Mouse (Mus musculus) stomach, embryonic 14.5 days (tissue): ENCODE data around the gene Lrrc74b. TPM values are rescaled to one million over a fixed set of nuclear protein-coding genes. Genes with fewer than 3 reads are reported as not detected.

ENCODE experiments used
- ATAC-seq: fragments of 200-750 bp; cut with Nextera tagmentation; 2 replicates; pipeline ENCODE4 v1.8.0; 2017; ENCODE audit warnings: low read depth, moderate TSS enrichment; ENCODE audit not compliant: insufficient number of reproducible peaks, insufficient read depth, low FRiP score
- H3K27ac ChIP-seq: fragments of 300-500 bp; sonication (generic); 2 replicates; pipeline ENCODE4 v1.5.1; 2014; ENCODE audit warnings: mild to moderate bottlenecking, low read length, moderate library complexity, mixed read lengths
- H3K27me3 ChIP-seq: fragments of 300-500 bp; sonication (generic); 2 replicates; pipeline ENCODE4 v1.6.1; 2014; ENCODE audit warnings: low read length, control low read depth, mixed read lengths; ENCODE audit not compliant: control insufficient read depth, insufficient read depth
- H3K36me3 ChIP-seq: fragments of 300-500 bp; sonication (generic); 2 replicates; pipeline ENCODE4 v1.6.1; 2014; ENCODE audit warnings: mild to moderate bottlenecking, control low read depth, low read length, moderate library complexity, mixed read lengths; ENCODE audit not compliant: control insufficient read depth, insufficient read depth
- H3K4me1 ChIP-seq: fragments of 300-500 bp; sonication (generic); 2 replicates; pipeline ENCODE4 v1.6.1; 2014; ENCODE audit warnings: low read length, control low read depth, mixed read lengths; ENCODE audit not compliant: control insufficient read depth, insufficient read depth
- H3K4me2 ChIP-seq: fragments of 300-500 bp; sonication (generic); replicated peaks from 2 replicates; pipeline ENCODE4 v1.6.1; 2014; ENCODE audit warnings: low read depth, low read length, control low read depth
- H3K4me3 ChIP-seq: fragments of 300-500 bp; sonication (generic); 2 replicates; pipeline ENCODE4 v1.5.1; 2014; ENCODE audit warnings: low read depth, low read length, control low read depth
- H3K9ac ChIP-seq: fragments of 300-500 bp; sonication (generic); replicated peaks from 2 replicates; pipeline ENCODE4 v1.6.1; 2014; ENCODE audit warnings: low read depth, mild to moderate bottlenecking, control low read depth, low read length, moderate library complexity, mixed read lengths
- H3K9me3 ChIP-seq: fragments of 300-500 bp; sonication (generic); 2 replicates; pipeline ENCODE4 v1.6.1; 2016; ENCODE audit warnings: low read depth, low read length, control low read depth; ENCODE audit not compliant: control insufficient read depth
- WGBS: fragments of 180-500 bp; shearing (Covaris S2); extraction: QIAGEN DNeasy Blood & Tissue Kit; methylation state at CpG from one replicate; pipeline ENCODE4 v1.1.7; 2014; 5-methylcytosine and 5-hydroxymethylcytosine counted together
- polyA plus RNA-seq: library from polyadenylated mRNA; unstranded; fragments of >200 nt; fragmentation: Nextera tagmentation; extraction: Ambion mirVana; gene quantifications from 2 replicates; pipeline ENCODE4 v1.2.1, GENCODE M21; 2014

Lrrc74b gene
- polyA plus RNA-seq, 1 experiment from 2014 or later = 0.35 TPM

- Histone ChIP-seq H3K4me3 (peak overlapping the region; percentile 55), H3K4me1 (peaks cover 4% of the 10 kb centered on the region; the same call in 1 of the 2 replicates), H3K9ac (0 out of 2 replicates have a peak overlapping the region, but pooled peaks have one; percentile 18), H3K9me3 (no peaks in the 10 kb centered on the region), H3K27ac (no peak overlapping the region), H3K36me3 (no peaks in the 10 kb centered on the region), H3K4me2 (peak overlapping the region; percentile 80), H3K27me3 (peaks cover 11% of the 10 kb centered on the region; the same call in 1 of the 2 replicates)
- peak; percentile 76 for ATAC-seq
- WGBS = 14% methylated on average over 45 of the region's 45 CpGs
Observed at GRCm38 (mm10) chr16:17575870-17576824, 15.1 kb upstream of the Lrrc74b start.

GRCm38 (mm10) chr16:17566186-17566585, 5.1 kb upstream of the Lrrc74b start:
- WGBS = 20% methylated on average over 4 of the region's 4 CpGs
- H3K27ac ChIP-seq = no peak overlapping the region

DNA sequence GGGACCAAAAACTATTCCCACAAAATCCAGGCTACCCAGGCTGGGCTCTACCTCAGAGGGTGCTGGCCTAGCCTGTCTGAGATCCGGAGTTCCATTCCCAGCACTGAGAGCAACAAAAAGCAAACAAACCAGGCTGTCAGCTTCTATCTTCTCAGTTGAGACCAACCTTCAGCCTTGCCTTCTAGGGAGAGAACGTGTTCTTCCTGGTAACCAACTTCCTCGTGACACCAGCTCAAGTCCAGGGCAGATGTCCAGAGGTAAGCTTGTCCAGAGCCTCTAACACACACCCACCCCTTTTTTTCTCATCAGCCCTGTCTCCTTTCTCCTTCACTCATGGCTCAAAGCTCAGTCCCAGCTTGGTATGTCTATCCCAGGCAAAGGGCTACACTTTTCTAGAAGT, 3.7 kb upstream of the Lrrc74b start:
- no peaks in the 10 kb centered on the region for H3K27me3 ChIP-seq
- WGBS = 60% methylated on average over 3 of the region's 3 CpGs
- H3K4me3 ChIP-seq = no peak overlapping the region
- H3K4me1 ChIP-seq = peaks cover 21% of the 10 kb centered on the region
- no peak overlapping the region for H3K9ac ChIP-seq
- H3K36me3 ChIP-seq = no peaks in the 10 kb centered on the region
- H3K4me2 ChIP-seq = no peak overlapping the region
- ATAC-seq = no peak
- H3K9me3 ChIP-seq = no peaks in the 10 kb centered on the region
- no peak overlapping the region for H3K27ac ChIP-seq

More at GRCm38 (mm10) chr16:17566186-17566585, 5.1 kb upstream of the Lrrc74b start:
- Histone ChIP-seq H3K4me2 (no peak overlapping the region), H3K4me1 (peaks cover 12% of the 10 kb centered on the region), H3K4me3 (no peak overlapping the region), H3K36me3 (no peaks in the 10 kb centered on the region), H3K9me3 (no peaks in the 10 kb centered on the region), H3K27me3 (no peaks in the 10 kb centered on the region), H3K9ac (no peak overlapping the region)
- ATAC-seq = no peak

GRCm38 (mm10) chr16:17564221-17564620, 3.2 kb upstream of the Lrrc74b start:
- Histone ChIP-seq H3K27me3 (no peaks in the 10 kb centered on the region), H3K27ac (no peak overlapping the region), H3K4me3 (no peak overlapping the region), H3K4me1 (peaks cover 21% of the 10 kb centered on the region), H3K4me2 (no peak overlapping the region), H3K9ac (no peak overlapping the region), H3K36me3 (no peaks in the 10 kb centered on the region), H3K9me3 (no peaks in the 10 kb centered on the region)
- no peak for ATAC-seq
- WGBS = 44% methylated on average over 2 of the region's 2 CpGs

- ATAC-seq = no peak
- peaks cover 21% of the 10 kb centered on the region for H3K4me1 ChIP-seq
- no peaks in the 10 kb centered on the region for H3K27me3 ChIP-seq
- no peaks in the 10 kb centered on the region for H3K9me3 ChIP-seq
- H3K4me3 ChIP-seq = no peak overlapping the region
- no peaks in the 10 kb centered on the region for H3K36me3 ChIP-seq
- no peak overlapping the region for H3K4me2 ChIP-seq
- no peak overlapping the region for H3K27ac ChIP-seq
- 38% methylated on average over 1 of the region's 1 CpGs for WGBS
- no peak overlapping the region for H3K9ac ChIP-seq
Observed at GRCm38 (mm10) chr16:17563580-17563979, 2.5 kb upstream of the Lrrc74b start.

DNA sequence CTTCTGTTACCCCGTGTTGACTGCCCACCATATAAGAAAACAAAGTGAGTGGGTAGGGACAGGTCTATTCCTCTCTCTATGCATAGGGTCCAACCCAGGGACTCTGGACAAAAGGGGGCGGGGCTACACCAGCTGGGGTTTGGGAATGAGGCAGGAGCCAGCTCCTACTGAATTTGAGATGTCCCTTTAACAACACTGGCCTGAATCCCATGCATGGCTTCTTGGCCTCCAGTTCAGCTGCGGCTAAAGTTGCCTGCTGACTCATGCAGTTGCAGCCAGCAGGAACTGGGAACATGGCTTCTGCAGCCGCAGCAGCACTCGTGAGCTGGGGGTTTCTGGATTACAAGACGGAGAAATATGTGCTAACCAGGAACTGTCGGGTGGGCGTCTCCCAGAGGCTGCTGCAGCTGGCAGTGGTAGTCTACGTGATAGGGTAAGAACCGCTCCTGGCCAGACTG, 733 bp upstream of the Lrrc74b start, which contains the start of gene P2rx6:
TSS of gene P2rx6 (plus strand) at position 135 of the 458 bp plus-strand sequence.
- no peaks in the 10 kb centered on the region for H3K27me3 ChIP-seq

GRCm38 (mm10) chr16:17559396-17560027, 1.5 kb downstream of the Lrrc74b start:
- H3K36me3 ChIP-seq = no peaks in the 10 kb centered on the region
- no peaks in the 10 kb centered on the region for H3K9me3 ChIP-seq
- H3K9ac ChIP-seq = no peak overlapping the region
- no peak overlapping the region for H3K4me3 ChIP-seq
- 76% methylated on average over 9 of the region's 9 CpGs for WGBS
- ATAC-seq = no peak
- no peak overlapping the region; the same call in 1 of the 2 replicates for H3K4me2 ChIP-seq
- peaks cover 26% of the 10 kb centered on the region for H3K4me1 ChIP-seq
- H3K27me3 ChIP-seq = no peaks in the 10 kb centered on the region
- no peak overlapping the region for H3K27ac ChIP-seq

More for the DNA sequence above, 733 bp upstream of the Lrrc74b start, which contains the start of gene P2rx6:
- Histone ChIP-seq H3K4me1 (peaks cover 26% of the 10 kb centered on the region), H3K9ac (no peak within 1 kb of the TSS; the same call in 1 of the 2 replicates), H3K9me3 (no peaks in the 10 kb centered on the region), H3K27ac (peak within 1 kb of the TSS; percentile 73), H3K4me2 (peak within 1 kb of the TSS; percentile 60), H3K36me3 (no peaks in the 10 kb centered on the region), H3K4me3 (peak within 1 kb of the TSS; percentile 22)
- 3% methylated on average over 10 of the region's 10 CpGs for whole genome bisulfite sequencing
- ATAC-seq = peak; percentile 47; the same call in 1 of the 2 replicates

- Histone ChIP-seq H3K4me3 (no peak overlapping the region), H3K27ac (no peak overlapping the region), H3K9me3 (no peaks in the 10 kb centered on the region), H3K27me3 (no peaks in the 10 kb centered on the region), H3K9ac (no peak overlapping the region), H3K36me3 (no peaks in the 10 kb centered on the region), H3K4me2 (no peak overlapping the region; the same call in 1 of the 2 replicates), H3K4me1 (peaks cover 33% of the 10 kb centered on the region)
- no peak for ATAC-seq
- WGBS = 2% methylated on average over 5 of the region's 5 CpGs
Observed at GRCm38 (mm10) chr16:17558811-17559210, 2.2 kb downstream of the Lrrc74b start.
